Mouse (Mus musculus) liver, postnatal 0 days (tissue): Measurements from ENCODE around the gene 1600012H06Rik.

Experiments used
- CTCF ChIP-seq: sonication (generic); IDR thresholded peaks from 2 replicates; pipeline ENCODE4 v1.5.1; 2016; ENCODE audit warnings: antibody characterized with exemption, low read depth
- EP300 ChIP-seq: IDR thresholded peaks from 2 replicates; pipeline ENCODE4 v1.6.1; 2016; ENCODE audit warnings: antibody characterized with exemption, low read depth, mild to moderate bottlenecking

DNA sequence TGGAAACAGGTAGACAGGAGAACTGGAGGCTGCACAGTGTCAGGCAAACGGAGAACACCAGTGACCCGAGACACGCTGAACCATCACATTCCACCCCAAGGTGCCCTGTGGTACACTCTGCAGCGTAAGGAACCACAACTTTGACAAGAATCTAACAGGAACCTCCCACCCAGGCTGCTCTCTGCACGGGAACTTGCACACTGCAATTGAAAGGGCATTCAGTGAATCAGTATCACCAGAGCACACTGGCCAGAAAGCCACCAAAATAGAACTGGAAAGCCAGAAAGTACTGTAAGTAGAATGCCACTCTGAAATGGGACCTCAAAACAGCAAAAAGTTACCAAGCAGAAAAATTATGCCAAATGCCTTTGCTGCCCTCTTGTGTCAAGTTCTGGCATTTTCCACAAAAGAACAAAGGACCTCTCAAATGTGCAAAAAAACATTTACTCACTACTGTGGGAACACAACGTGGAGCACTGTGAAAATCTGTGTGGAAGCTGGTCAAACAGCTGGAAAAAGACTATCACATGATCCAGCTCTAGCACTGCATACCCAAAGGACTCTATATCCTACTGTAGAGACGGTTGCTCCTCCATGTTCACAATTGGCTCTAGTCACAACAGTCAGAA lies 38.2 kb upstream of the 1600012H06Rik start:
- TF ChIP-seq CTCF (peak; percentile 87), EP300 (no peak)
